Mouse (Mus musculus) kidney, adult 2 months (tissue): ENCODE results near the gene Sept4. TPM values are rescaled to one million over a fixed set of nuclear protein-coding genes. Genes with fewer than 3 reads are reported as not detected.
A peak's percentile ranks its signal among the peaks of the same experiment; 100 is the strongest.

Experiments used
- DNase-seq: peaks from one replicate; pipeline ENCODE4 v3.0.0; 2021
- H3K27ac ChIP-seq: fragments of 200-500 bp; 2 replicates; pipeline ENCODE4 v1.5.1; 2012; ENCODE audit warnings: low read depth, low read length, control low read depth, inconsistent platforms; ENCODE audit not compliant: insufficient read depth
- H3K27me3 ChIP-seq: fragments of 200-500 bp; replicated peaks from 2 replicates; pipeline ENCODE4 v1.6.1; 2012; ENCODE audit warnings: mild to moderate bottlenecking, moderate library complexity, low read length, inconsistent platforms; ENCODE audit not compliant: control insufficient read depth, insufficient read depth
- H3K36me3 ChIP-seq: fragments of 200-500 bp; 2 replicates; pipeline ENCODE4 v1.6.1; 2012; ENCODE audit warnings: mild to moderate bottlenecking, moderate library complexity, low read length, inconsistent platforms; ENCODE audit not compliant: control insufficient read depth, insufficient read depth
- H3K4me1 ChIP-seq: fragments of 200-500 bp; 2 replicates; pipeline ENCODE4 v1.6.1; 2011; ENCODE audit warnings: low read length; ENCODE audit not compliant: control insufficient read depth, insufficient read depth
- H3K4me3 ChIP-seq: fragments of 200-500 bp; 2 replicates; pipeline ENCODE4 v1.5.1; 2011; ENCODE audit warnings: mild to moderate bottlenecking, low read depth, low read length, control low read depth; ENCODE audit not compliant: insufficient read depth
- CTCF ChIP-seq: fragments of 200-500 bp; conservative IDR thresholded peaks from 2 replicates; pipeline ENCODE4 v1.5.1; 2011; ENCODE audit warnings: low read depth, mild to moderate bottlenecking, control low read depth, low read length, moderate library complexity, mixed read lengths; ENCODE audit not compliant: insufficient read depth, insufficient read length
- POLR2A ChIP-seq: fragments of 200-500 bp; IDR thresholded peaks from one replicate; pipeline ENCODE4 v1.6.1; 2011; ENCODE audit warnings: low read depth, low read length, control low read depth
- WGBS: fragments of 180-500 bp; shearing (Covaris S2); methylation state at CpG from one replicate; pipeline ENCODE4 v1.1.7; 2018; 5-methylcytosine and 5-hydroxymethylcytosine counted together
- polyA plus RNA-seq: library from polyadenylated mRNA; depleted of rRNA; stranded (reverse); fragments of >200 nt; gene quantifications from 2 replicates; pipeline ENCODE4 v1.2.3, GENCODE M21; 2012

Sept4 gene
- polyA plus RNA-seq, 1 experiment: 43.1 TPM

GRCm38 (mm10) chr11:87578963-87579601 lies 10.4 kb downstream of the Sept4 start:
- WGBS: 22% methylated on average over 10 of the region's 10 CpGs
- TF ChIP-seq CTCF (no peak), POLR2A (no peak)
- Histone ChIP-seq H3K27ac (peak overlapping the region; percentile 82), H3K4me3 (peak overlapping the region; percentile 59), H3K36me3 (no peaks in the 10 kb centered on the region), H3K27me3 (no peaks in the 10 kb centered on the region), H3K4me1 (peaks cover 2% of the 10 kb centered on the region; the same call in 1 of the 2 replicates)
- peak; percentile 68 for DNase-seq

GRCm38 (mm10) chr11:87579713-87580112 lies 11.0 kb downstream of the Sept4 start:
- DNase-seq: no peak
- no peaks in the 10 kb centered on the region for H3K36me3 ChIP-seq
- WGBS: 46% methylated on average over 1 of the region's 1 CpGs
- H3K27ac ChIP-seq: peak overlapping the region; percentile 51
- H3K4me1 ChIP-seq: peaks cover 2% of the 10 kb centered on the region; the same call in 1 of the 2 replicates
- H3K27me3 ChIP-seq: no peaks in the 10 kb centered on the region
- TF ChIP-seq POLR2A (no peak), CTCF (no peak)
- H3K4me3 ChIP-seq: peak overlapping the region; percentile 14; the same call in 1 of the 2 replicates

GRCm38 (mm10) chr11:87580543-87581085 lies 11.9 kb downstream of the Sept4 start:
- Histone ChIP-seq H3K4me3 (no peak overlapping the region), H3K27me3 (no peaks in the 10 kb centered on the region), H3K4me1 (peaks cover 2% of the 10 kb centered on the region; the same call in 1 of the 2 replicates), H3K27ac (no peak overlapping the region), H3K36me3 (no peaks in the 10 kb centered on the region)
- TF ChIP-seq POLR2A (no peak), CTCF (no peak)
- no peak for DNase-seq
- 64% methylated on average over 9 of the region's 10 CpGs for WGBS

- DNase-seq: no peak
- TF ChIP-seq POLR2A (no peak), CTCF (no peak)
- WGBS: 84% methylated on average over 12 of the region's 12 CpGs
- peaks cover 2% of the 10 kb centered on the region; the same call in 1 of the 2 replicates for H3K4me1 ChIP-seq
- H3K36me3 ChIP-seq: no peaks in the 10 kb centered on the region
- no peak overlapping the region for H3K27ac ChIP-seq
- no peak overlapping the region for H3K4me3 ChIP-seq
- no peaks in the 10 kb centered on the region for H3K27me3 ChIP-seq
Observed at GRCm38 (mm10) chr11:87581161-87581865, 12.6 kb downstream of the Sept4 start.

GRCm38 (mm10) chr11:87581933-87582710 lies 13.4 kb downstream of the Sept4 start:
- H3K36me3 ChIP-seq: no peaks in the 10 kb centered on the region
- 80% methylated on average over 8 of the region's 8 CpGs for WGBS
- peaks cover 2% of the 10 kb centered on the region; the same call in 1 of the 2 replicates for H3K4me1 ChIP-seq
- H3K4me3 ChIP-seq: no peak overlapping the region
- TF ChIP-seq POLR2A: no peak
- no peak for DNase-seq
- H3K27me3 ChIP-seq: no peaks in the 10 kb centered on the region
- H3K27ac ChIP-seq: no peak overlapping the region

- TF ChIP-seq POLR2A (no peak), CTCF (no peak)
- DNase-seq: no peak
- H3K27me3 ChIP-seq: no peaks in the 10 kb centered on the region
- 70% methylated on average over 6 of the region's 6 CpGs for WGBS
- no peaks in the 10 kb centered on the region for H3K36me3 ChIP-seq
- no peak overlapping the region for H3K4me3 ChIP-seq
- no peak overlapping the region for H3K27ac ChIP-seq
- 0 out of 2 replicates have a peak, but pooled peaks cover 2% of the 10 kb centered on the region for H3K4me1 ChIP-seq
Observed at GRCm38 (mm10) chr11:87583291-87584034, 14.8 kb downstream of the Sept4 start.
